8 mouse cellular contexts compared by ENCODE assay signal in genomic region chr7:35086271-35086861, GRCm38 (mm10). TPM values are rescaled to one million over a fixed set of nuclear protein-coding genes. Genes with fewer than 3 reads are reported as not detected.
A peak's percentile ranks its signal among the peaks of the same experiment; 100 is the strongest.
DNase-seq lines count a peak whose midpoint lies in the region; ATAC-seq and TF ChIP-seq lines count a peak whose summit lies in the region.
"Had no signal": no experiment of that assay in that cellular context is flagged by ENCODE, and none has a peak within 500 bp of the region (broad histone marks: within the 10 kb centered on the region; RNA-seq: fewer than 3 reads in every experiment).

No protein-coding gene starts in this region.

- TF ChIP-seq CTCF in midbrain, postnatal 0 days (IDR thresholded peaks at IDR 0.05) = peak; percentile 45

- under 1% methylated on average over 21 of the region's 21 CpGs for WGBS in limb, embryonic 15.5 days
- WGBS in midbrain, postnatal 0 days = under 1% methylated on average over 21 of the region's 21 CpGs

- no peaks in the 10 kb centered on the region for H3K9me3 ChIP-seq in limb, embryonic 15.5 days
- no peaks in the 10 kb centered on the region for H3K9me3 ChIP-seq in midbrain, postnatal 0 days (ENCODE audit: low read length)

- H3K4me3 ChIP-seq in limb, embryonic 15.5 days = peak overlapping the region; percentile 23
- H3K4me3 ChIP-seq in midbrain, postnatal 0 days (ENCODE audit: low read depth, low read length) = peak overlapping the region; percentile 25
- H3K4me3 ChIP-seq: erythroblast, embryonic 14.5 days had no signal

- ATAC-seq in limb, embryonic 15.5 days (ENCODE audit: insufficient number of reproducible peaks, low FRiP score, low TSS enrichment, low read depth) = no peak
- ATAC-seq in midbrain, postnatal 0 days (ENCODE audit: low FRiP score) = peak; percentile 65

- no peaks in the 10 kb centered on the region for H3K27me3 ChIP-seq in limb, embryonic 15.5 days
- H3K27me3 ChIP-seq in midbrain, postnatal 0 days (ENCODE audit: insufficient read depth, low read length) = no peaks in the 10 kb centered on the region

- peak; percentile 82 for DNase-seq in R1 (ENCODE audit: low read depth, low spot score)
- DNase-seq in cerebellum, postnatal 10 days = peak; percentile 59 to 62
- peak; percentile 41 for DNase-seq in heart, adult 8-10 months (ENCODE audit: low spot score)
- peak; percentile 42 to 63 for DNase-seq in kidney, adult 8-10 months
- DNase-seq in midbrain, postnatal 0 days (ENCODE audit: low spot score) = peak; percentile 72
- DNase-seq in thymus, postnatal 25 days = no peak

- H3K4me2 ChIP-seq in limb, embryonic 15.5 days = peak overlapping the region; percentile 43
- H3K4me2 ChIP-seq in midbrain, postnatal 0 days (ENCODE audit: low read depth, low read length, poor library complexity, severe bottlenecking) = peak overlapping the region; percentile 57

- H3K9ac ChIP-seq in limb, embryonic 15.5 days = 0 out of 2 replicates have a peak overlapping the region, but pooled peaks have one; percentile 18
- H3K9ac ChIP-seq in midbrain, postnatal 0 days (replicated peaks; ENCODE audit: low read length, poor library complexity, severe bottlenecking) = peak overlapping the region; percentile 39

- peaks cover 9% of the 10 kb centered on the region for H3K4me1 ChIP-seq in limb, embryonic 15.5 days
- H3K4me1 ChIP-seq in midbrain, postnatal 0 days (ENCODE audit: insufficient read depth, low read length) = 0 out of 2 replicates have a peak, but pooled peaks cover 3% of the 10 kb centered on the region

- H3K27ac ChIP-seq in limb, embryonic 15.5 days = no peak overlapping the region
- no peak overlapping the region for H3K27ac ChIP-seq in midbrain, postnatal 0 days (ENCODE audit: low read depth, low read length)

- no peaks in the 10 kb centered on the region for H3K36me3 ChIP-seq in limb, embryonic 15.5 days
- no peaks in the 10 kb centered on the region for H3K36me3 ChIP-seq in midbrain, postnatal 0 days (ENCODE audit: insufficient read depth, low read length)

RNA-seq across cellular contexts. Expression of gene Cebpg, which starts 30.0 kb away (rescaled TPM):
- total RNA-seq in heart, adult 8-10 months (2022) = 10 to 100 TPM; 16.5 to 24.9 (median 22.3) TPM
- polyA plus RNA-seq in limb, embryonic 15.5 days (2015; fragmentation: Nextera tagmentation; extraction: Ambion mirVana) = 36.6 and 43.0 TPM in 2 replicates
- 13.9 and 31.9 TPM in 2 replicates for total RNA-seq in midbrain, postnatal 0 days (2014; rRNA removed)
- polyA plus RNA-seq in midbrain, postnatal 0 days (2015; fragmentation: Nextera tagmentation; extraction: Ambion mirVana) = 10.8 and 12.8 TPM in 2 replicates

RNA-seq across cellular contexts. Expression of gene Cebpa, which starts 32.7 kb away (rescaled TPM):
- total RNA-seq in heart, adult 8-10 months (2022) = 1 to 10 TPM; 4.5 to 5.7 (median 4.6) TPM
- 13.6 and 16.5 TPM in 2 replicates for polyA plus RNA-seq in limb, embryonic 15.5 days (2015; fragmentation: Nextera tagmentation; extraction: Ambion mirVana)
- total RNA-seq in midbrain, postnatal 0 days (2014; rRNA removed) = 3.9 and 11.3 TPM in 2 replicates
- 0.44 and 0.67 TPM in 2 replicates for polyA plus RNA-seq in midbrain, postnatal 0 days (2015; fragmentation: Nextera tagmentation; extraction: Ambion mirVana)
